Mouse (Mus musculus) megakaryocyte, embryonic 14.5 days (primary cell): ENCODE data around the gene Ngb. TPM values are rescaled to one million over a fixed set of nuclear protein-coding genes. Genes with fewer than 3 reads are reported as not detected.
A peak's percentile ranks its signal among the peaks of the same experiment; 100 is the strongest.

Experiments
- H3K27me3 ChIP-seq: replicated peaks from 2 replicates; pipeline ENCODE3; 2012; ENCODE audit warnings: inconsistent platforms
- H3K36me3 ChIP-seq: replicated peaks from 2 replicates; pipeline ENCODE3; 2012; ENCODE audit warnings: low read length, inconsistent platforms, mixed read lengths
- H3K4me1 ChIP-seq: 2 replicates; pipeline ENCODE4 v1.6.1; 2012; ENCODE audit warnings: inconsistent platforms
- H3K4me3 ChIP-seq: replicated peaks from 2 replicates; pipeline ENCODE3; 2012; ENCODE audit warnings: moderate library complexity, mild to moderate bottlenecking, inconsistent platforms
- H3K9me3 ChIP-seq: 2 replicates; pipeline ENCODE4 v1.6.1; 2012; ENCODE audit warnings: inconsistent platforms
- FLI1 ChIP-seq: IDR thresholded peaks from 2 replicates; pipeline ENCODE4 v1.6.1; 2012; ENCODE audit warnings: low read length, inconsistent platforms, mixed read lengths
- GATA1 ChIP-seq: IDR thresholded peaks from 3 replicates; pipeline ENCODE4 v1.6.1; 2012; ENCODE audit warnings: mixed read lengths, low read length, inconsistent platforms, borderline replicate concordance
- polyA plus RNA-seq: library from polyadenylated mRNA; stranded (reverse); fragments of >175 nt; gene quantifications from 2 replicates; pipeline ENCODE4 v1.2.3, GENCODE M21; 2012; ENCODE audit warnings: low replicate concordance; ENCODE audit not compliant: insufficient read depth

The Ngb gene
- polyA plus RNA-seq, 1 experiment = not detected

DNA sequence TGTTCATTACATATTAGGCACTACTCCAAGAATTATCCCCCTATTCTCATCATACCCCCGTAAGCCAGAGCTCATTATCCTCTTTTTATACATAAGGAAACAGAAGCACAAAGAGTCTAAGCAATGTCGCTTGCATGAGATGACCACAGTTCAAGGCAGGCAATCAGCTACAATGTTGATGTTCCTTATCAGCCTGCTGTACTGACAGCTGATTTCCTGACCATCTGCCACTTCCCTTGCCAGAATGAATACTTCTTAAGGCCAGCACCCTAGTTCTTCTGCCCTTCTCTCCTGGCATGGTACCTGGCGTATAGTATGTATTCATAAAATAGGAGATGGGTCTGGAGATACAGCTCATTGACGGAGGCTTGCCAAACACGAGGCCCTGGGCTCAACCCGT lies 29.9 kb upstream of the Ngb start:
- H3K36me3 ChIP-seq = peaks cover 74% of the 10 kb centered on the region

DNA sequence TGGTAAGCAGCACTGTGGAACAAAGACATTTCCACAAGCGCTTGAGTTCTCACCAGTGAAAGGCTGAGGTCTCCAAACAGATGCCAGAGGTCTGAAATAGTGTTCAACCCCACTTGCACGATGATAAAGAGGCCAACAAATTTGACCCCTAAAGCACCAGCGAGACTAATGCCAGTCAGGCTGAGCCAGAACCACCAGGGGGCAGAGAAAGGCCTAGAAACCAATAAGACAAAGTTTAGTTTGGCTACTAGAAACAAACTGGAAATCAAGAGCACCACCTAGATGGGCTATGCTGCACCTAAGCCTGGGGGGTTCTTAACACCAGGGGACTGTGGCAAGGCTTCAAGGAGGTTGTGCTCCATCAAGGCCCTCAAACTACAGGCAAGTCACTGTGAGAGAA lies 29.3 kb upstream of the Ngb start:
- no peaks in the 10 kb centered on the region for H3K9me3 ChIP-seq
- no peak overlapping the region for H3K4me3 ChIP-seq
- H3K4me1 ChIP-seq = peaks cover 30% of the 10 kb centered on the region
- TF ChIP-seq GATA1 (no peak), FLI1 (no peak)
- no peaks in the 10 kb centered on the region for H3K27me3 ChIP-seq
- H3K36me3 ChIP-seq = peaks cover 75% of the 10 kb centered on the region

More for the DNA sequence above, 29.9 kb upstream of the Ngb start:
- peak overlapping the region; percentile 57 for H3K4me3 ChIP-seq
- no peaks in the 10 kb centered on the region for H3K27me3 ChIP-seq
- H3K4me1 ChIP-seq = peaks cover 27% of the 10 kb centered on the region
- H3K9me3 ChIP-seq = no peaks in the 10 kb centered on the region
- no peak for TF ChIP-seq FLI1
- peak; percentile 30; the same call in 1 of the 3 replicates for TF ChIP-seq GATA1

DNA sequence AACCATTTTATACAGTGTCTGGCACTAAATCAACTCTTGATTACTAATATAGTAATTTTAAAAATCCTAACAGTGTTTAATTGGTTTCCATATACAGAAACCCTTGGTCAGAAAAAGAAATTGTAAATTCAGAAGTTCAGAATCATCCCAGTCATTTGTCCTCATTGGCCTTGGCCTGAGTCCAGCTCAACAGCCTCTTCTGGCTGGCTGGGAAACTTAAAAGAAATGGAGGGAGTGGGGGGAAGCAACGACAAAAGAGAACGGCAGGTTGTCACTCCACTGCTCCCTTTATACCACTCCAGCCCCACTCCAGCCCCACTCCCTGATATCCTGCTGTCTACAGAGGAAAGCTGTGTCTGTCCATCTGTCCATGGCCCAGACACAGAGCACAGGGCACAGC lies 28.8 kb upstream of the Ngb start:
- H3K27me3 ChIP-seq = no peaks in the 10 kb centered on the region
- peaks cover 30% of the 10 kb centered on the region for H3K4me1 ChIP-seq
- H3K36me3 ChIP-seq = peaks cover 75% of the 10 kb centered on the region
- H3K4me3 ChIP-seq = no peak overlapping the region
- TF ChIP-seq FLI1 (no peak), GATA1 (no peak)
- no peaks in the 10 kb centered on the region for H3K9me3 ChIP-seq

DNA sequence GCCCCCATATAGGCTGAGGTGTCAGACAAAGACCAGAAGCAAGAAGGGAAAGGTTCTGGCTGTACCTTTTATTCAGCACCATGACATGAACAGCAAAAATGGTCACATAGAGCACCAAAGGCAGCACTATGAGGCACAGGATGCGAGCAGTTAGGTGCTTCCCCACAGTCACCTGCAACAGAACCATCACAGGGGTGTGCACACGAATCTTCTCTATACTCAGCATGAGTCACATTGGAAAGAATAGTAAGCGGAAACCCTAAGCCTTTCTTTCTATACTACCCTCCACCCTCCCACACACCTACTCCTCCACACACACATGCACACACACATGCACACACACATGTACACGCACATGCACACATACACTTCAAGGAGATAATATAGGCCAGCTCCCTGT lies 27.9 kb upstream of the Ngb start:
- H3K9me3 ChIP-seq = no peaks in the 10 kb centered on the region
- no peak overlapping the region for H3K4me3 ChIP-seq
- no peaks in the 10 kb centered on the region for H3K27me3 ChIP-seq
- no peak for TF ChIP-seq GATA1
- no peak for TF ChIP-seq FLI1
- peaks cover 30% of the 10 kb centered on the region for H3K4me1 ChIP-seq
- peaks cover 72% of the 10 kb centered on the region for H3K36me3 ChIP-seq

DNA sequence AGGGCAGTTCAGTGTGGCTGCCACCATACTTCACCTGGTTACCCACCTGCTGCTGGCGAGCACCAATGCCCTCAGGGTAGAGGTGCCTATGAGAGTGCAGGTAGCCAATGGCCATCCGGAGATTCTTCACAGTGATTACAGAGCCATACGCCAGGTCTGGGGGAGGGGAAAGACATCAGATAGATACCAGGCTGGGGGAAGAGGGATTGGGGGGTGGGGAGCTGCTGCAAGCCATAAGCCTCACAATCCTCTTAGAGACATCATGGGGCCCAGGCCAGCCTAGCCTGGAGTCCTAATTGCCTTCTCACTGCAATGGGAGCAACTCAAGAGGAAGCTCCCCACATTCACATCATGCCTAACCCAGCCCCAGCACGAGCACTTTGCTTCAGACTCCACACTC lies 24.9 kb upstream of the Ngb start:
- peaks cover 75% of the 10 kb centered on the region for H3K36me3 ChIP-seq
- no peaks in the 10 kb centered on the region for H3K9me3 ChIP-seq
- no peaks in the 10 kb centered on the region for H3K27me3 ChIP-seq
- peaks cover 21% of the 10 kb centered on the region for H3K4me1 ChIP-seq
- no peak for TF ChIP-seq FLI1
- no peak for TF ChIP-seq GATA1
- H3K4me3 ChIP-seq = no peak overlapping the region

DNA sequence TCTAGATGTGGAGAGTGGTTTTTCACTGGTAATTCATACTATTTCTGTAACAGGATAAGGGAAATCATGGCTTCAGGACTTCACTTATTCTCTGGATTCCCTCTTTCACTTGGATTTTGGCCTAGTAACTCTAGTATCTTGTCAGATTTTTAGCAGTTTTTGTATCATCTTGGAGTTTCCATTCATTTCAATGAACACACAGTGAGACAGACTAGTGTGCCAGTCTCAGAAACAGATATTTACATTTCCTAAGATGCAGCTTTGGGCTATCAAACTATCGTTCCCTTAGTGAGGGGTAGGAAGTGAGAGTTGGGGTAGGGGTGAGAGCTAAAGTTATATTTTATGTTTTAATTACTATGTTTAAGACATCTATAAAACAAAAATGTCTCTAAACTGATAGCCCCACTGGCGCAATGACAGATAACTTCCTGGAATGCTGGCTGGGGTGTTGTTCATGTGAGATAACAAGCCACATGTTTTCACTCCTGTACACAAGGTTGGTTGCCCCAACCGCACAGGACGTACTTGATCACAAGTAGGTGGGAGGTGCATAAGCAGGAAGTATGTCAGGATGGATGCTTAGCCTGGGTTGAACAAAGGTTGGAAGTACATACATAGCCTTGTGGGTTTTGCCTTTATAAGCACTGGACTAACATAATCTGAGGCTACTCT lies 19.7 kb upstream of the Ngb start:
- H3K36me3 ChIP-seq = peaks cover 77% of the 10 kb centered on the region
- H3K27me3 ChIP-seq = no peaks in the 10 kb centered on the region
- H3K4me1 ChIP-seq = peaks cover 8% of the 10 kb centered on the region
- no peaks in the 10 kb centered on the region for H3K9me3 ChIP-seq
- no peak overlapping the region for H3K4me3 ChIP-seq
- TF ChIP-seq GATA1 = no peak
- no peak for TF ChIP-seq FLI1

DNA sequence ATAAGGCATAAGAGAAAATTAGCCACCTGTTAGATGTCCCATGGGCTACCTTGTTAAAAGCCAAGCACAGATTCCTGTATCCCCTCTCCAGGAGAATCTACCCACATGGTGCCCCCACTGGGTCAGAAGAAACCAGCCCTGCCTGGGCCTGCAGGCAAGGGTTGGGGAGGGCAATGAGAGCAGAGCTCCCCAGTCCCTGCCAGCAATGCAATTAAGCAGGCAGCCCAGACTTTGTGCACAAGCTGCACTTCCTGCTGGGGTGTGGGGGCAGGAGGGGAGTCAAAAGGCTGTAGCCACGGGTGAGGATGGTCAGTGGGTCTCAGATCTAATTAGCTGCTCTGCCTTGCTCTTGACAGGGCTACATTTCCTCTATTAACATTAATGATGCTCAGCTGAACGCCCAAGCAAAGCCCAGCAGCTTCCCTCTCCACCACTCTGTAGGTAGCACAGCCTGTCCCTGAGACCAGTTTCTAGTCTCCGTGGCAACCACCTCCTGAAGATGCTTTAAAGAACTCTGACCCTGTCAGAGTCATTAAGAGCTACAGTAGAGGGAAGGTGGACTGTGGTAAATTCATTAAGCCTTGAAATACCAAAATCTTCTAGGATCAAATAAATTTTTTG lies 5.1 kb upstream of the Ngb start:
- TF ChIP-seq FLI1 = no peak
- TF ChIP-seq GATA1 = no peak
- Histone ChIP-seq H3K9me3 (no peaks in the 10 kb centered on the region), H3K27me3 (peaks cover 16% of the 10 kb centered on the region), H3K4me3 (no peak overlapping the region), H3K36me3 (peaks cover 40% of the 10 kb centered on the region), H3K4me1 (0 out of 2 replicates have a peak, but pooled peaks cover under 1% of the 10 kb centered on the region)

DNA sequence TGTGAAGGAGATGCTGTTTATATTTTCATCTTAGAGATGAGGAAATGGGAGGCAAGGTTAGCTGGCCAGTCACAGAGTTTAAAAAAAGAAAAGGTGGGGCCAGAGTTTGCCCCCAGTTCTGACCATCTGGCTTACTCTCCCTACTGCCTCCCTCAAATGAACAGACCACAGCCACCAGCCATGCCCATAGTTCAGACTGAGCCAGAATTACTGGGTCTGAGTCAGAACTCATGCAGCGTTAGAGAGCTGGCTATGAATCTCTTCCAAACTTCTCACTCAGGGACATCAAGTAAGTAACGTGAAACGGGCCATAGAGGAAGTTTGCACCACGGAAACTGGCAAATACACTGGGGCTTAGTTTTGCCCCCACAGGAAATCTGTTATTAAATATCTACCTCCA lies 2.5 kb upstream of the Ngb start:
- Histone ChIP-seq H3K9me3 (no peaks in the 10 kb centered on the region), H3K4me1 (peaks cover 10% of the 10 kb centered on the region), H3K27me3 (peaks cover 43% of the 10 kb centered on the region), H3K36me3 (peaks cover 19% of the 10 kb centered on the region), H3K4me3 (no peak overlapping the region)
- no peak for TF ChIP-seq FLI1
- no peak for TF ChIP-seq GATA1

DNA sequence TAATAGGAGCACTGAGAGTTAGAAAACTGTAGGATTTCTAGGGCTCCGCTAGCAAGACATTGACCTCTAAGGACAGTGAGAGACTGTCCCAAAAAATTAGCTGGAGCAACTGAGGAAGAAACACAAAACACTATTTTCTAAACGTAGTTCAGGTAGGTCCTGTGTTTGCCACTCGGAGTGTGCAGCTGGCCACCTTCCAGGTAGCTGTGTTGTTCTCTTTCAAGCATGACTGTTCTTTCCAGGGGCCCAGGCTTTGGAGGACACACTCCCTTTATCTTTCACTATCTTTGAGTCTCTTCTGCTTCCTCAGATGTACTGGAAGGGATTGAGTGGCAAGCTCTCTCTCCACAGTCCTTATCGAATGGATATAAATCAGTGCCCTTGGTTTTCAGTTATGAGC lies 1.1 kb upstream of the Ngb start:
- Histone ChIP-seq H3K27me3 (peaks cover 56% of the 10 kb centered on the region), H3K36me3 (peaks cover 6% of the 10 kb centered on the region), H3K4me3 (no peak overlapping the region), H3K9me3 (no peaks in the 10 kb centered on the region), H3K4me1 (peaks cover 10% of the 10 kb centered on the region)
- no peak for TF ChIP-seq FLI1
- no peak for TF ChIP-seq GATA1

DNA sequence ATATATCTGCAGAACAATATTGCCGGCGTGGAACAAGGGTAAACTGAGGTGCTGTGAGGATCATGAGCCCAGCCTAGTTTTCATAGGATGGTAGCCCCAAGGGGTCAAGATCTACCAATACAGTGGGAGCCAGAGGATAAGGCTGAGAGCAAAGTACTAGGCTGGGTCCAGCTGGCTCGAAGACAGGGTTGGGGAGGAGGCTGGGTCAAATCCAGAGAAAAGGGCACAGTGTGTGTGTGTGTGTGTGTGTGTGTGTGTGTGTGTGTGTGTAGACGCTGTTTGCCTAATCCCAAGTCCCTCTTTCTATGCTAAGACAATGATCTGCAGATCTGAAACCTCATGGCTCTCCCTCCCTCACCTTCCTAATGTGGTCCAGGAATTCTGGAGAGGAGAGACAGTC lies 2.0 kb downstream of the Ngb start:
- no peak overlapping the region for H3K4me3 ChIP-seq
- H3K4me1 ChIP-seq = peaks cover 10% of the 10 kb centered on the region
- no peaks in the 10 kb centered on the region for H3K36me3 ChIP-seq
- H3K27me3 ChIP-seq = peaks cover 81% of the 10 kb centered on the region
- no peaks in the 10 kb centered on the region for H3K9me3 ChIP-seq
- TF ChIP-seq FLI1 (no peak), GATA1 (no peak)

DNA sequence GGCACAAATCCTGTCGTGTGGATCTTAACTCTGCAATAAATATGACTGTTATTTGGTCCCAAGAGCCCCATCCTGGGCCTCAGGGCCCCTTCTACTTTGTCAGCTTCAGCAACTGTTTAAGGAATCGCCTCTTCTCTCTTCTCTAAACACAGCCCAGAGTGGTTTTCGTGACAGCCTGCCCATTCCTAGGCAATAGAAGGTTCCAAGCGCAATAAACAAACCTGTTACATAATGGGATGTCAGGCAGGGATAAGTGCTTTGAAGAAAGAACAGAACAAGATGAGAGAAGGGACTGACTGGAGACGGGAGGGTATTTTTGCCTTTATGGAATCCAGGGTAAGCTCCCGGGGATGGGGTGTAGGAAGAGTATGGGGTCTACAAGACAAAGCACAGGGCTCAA lies 8.7 kb downstream of the Ngb start:
- TF ChIP-seq GATA1 = no peak
- TF ChIP-seq FLI1 = no peak
- Histone ChIP-seq H3K4me1 (peaks cover 32% of the 10 kb centered on the region), H3K27me3 (peaks cover 63% of the 10 kb centered on the region), H3K36me3 (no peaks in the 10 kb centered on the region), H3K4me3 (no peak overlapping the region), H3K9me3 (no peaks in the 10 kb centered on the region)
